Mouse (Mus musculus) small intestine, adult 2 months (tissue): ENCODE measurements around the gene Timd2. TPM values are rescaled to one million over a fixed set of nuclear protein-coding genes. Genes with fewer than 3 reads are reported as not detected.
"Not testable (repeated sequence)": the region's sequence is repeated elsewhere in the genome, so short reads cannot be mapped to it uniquely, and the experiment has no call there.

Source experiments
- H3K27ac ChIP-seq: fragments of 200-500 bp; 2 replicates; pipeline ENCODE4 v1.5.1; 2012; ENCODE audit warnings: low read depth, low read length, control low read depth, inconsistent platforms; ENCODE audit not compliant: insufficient read depth
- H3K27me3 ChIP-seq: fragments of 200-500 bp; 2 replicates; pipeline ENCODE4 v1.6.1; 2012; ENCODE audit warnings: mild to moderate bottlenecking, moderate library complexity, low read length, inconsistent platforms; ENCODE audit not compliant: control insufficient read depth, insufficient read depth
- H3K36me3 ChIP-seq: fragments of 200-500 bp; 2 replicates; pipeline ENCODE4 v1.6.1; 2012; ENCODE audit warnings: mild to moderate bottlenecking, low read length, control low read depth, inconsistent platforms; ENCODE audit not compliant: control insufficient read depth, insufficient read depth
- H3K4me1 ChIP-seq: fragments of 200-500 bp; 2 replicates; pipeline ENCODE4 v1.6.1; 2012; ENCODE audit warnings: low read length, inconsistent platforms, mixed read lengths; ENCODE audit not compliant: control insufficient read depth, insufficient read depth, insufficient read length
- H3K4me3 ChIP-seq: fragments of 200-500 bp; 2 replicates; pipeline ENCODE4 v1.5.1; 2012; ENCODE audit warnings: low read depth, mild to moderate bottlenecking, control low read depth, inconsistent platforms, low read length, moderate library complexity
- CTCF ChIP-seq: fragments of 200-500 bp; IDR thresholded peaks from 2 replicates; pipeline ENCODE4 v1.5.1; 2012; ENCODE audit warnings: low read depth, mild to moderate bottlenecking, control low read depth, inconsistent platforms, low read length, moderate library complexity, mixed read lengths; ENCODE audit not compliant: insufficient replicate concordance, insufficient read length; ENCODE audit errors: extremely low read depth
- POLR2A ChIP-seq: fragments of 200-500 bp; IDR thresholded peaks from 2 replicates; pipeline ENCODE4 v1.6.1; 2012; ENCODE audit warnings: low read depth, mild to moderate bottlenecking, control low read depth, inconsistent platforms, low read length, moderate library complexity
- WGBS: fragments of 180-500 bp; shearing (Covaris S2); methylation state at CpG from one replicate; pipeline ENCODE4 v1.1.7; 2018; 5-methylcytosine and 5-hydroxymethylcytosine counted together
- polyA plus RNA-seq: library from polyadenylated mRNA; depleted of rRNA; stranded (reverse); fragments of >200 nt; gene quantifications from 2 replicates; pipeline ENCODE4 v1.2.3, GENCODE M21; 2012

The Timd2 gene
- polyA plus RNA-seq, 1 experiment, result 4.9 TPM

GRCm38 (mm10) chr11:46652476-46652875 lies 54.4 kb downstream of the Timd2 start:
- WGBS, result 83% methylated on average over 3 of the region's 3 CpGs
- H3K27me3 ChIP-seq, result no peaks in the 10 kb centered on the region
- no peaks in the 10 kb centered on the region for H3K36me3 ChIP-seq
- TF ChIP-seq CTCF, result no peak
- TF ChIP-seq POLR2A, result no peak
- H3K27ac ChIP-seq, result no peak overlapping the region
- H3K4me1 ChIP-seq, result no peaks in the 10 kb centered on the region
- no peak overlapping the region for H3K4me3 ChIP-seq

DNA sequence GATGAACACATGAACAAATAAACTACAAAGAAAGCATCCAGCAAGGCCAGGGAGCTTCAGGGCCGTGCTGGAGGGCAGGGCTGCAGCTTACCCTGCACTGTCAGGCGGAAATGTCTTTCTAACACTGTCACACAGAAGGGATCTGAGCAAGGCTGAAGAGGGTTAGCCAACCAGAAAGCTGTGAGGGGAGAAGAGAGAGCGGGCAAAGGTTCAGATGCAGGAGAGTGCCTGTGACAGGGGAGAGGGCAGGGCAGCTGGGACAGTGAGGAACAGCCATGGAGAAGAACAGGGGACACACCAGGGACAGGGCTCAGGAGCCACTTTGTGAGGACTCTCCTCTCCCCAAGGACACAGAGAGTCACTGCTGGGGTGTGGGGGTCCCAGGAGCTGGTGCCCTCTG lies 57.2 kb downstream of the Timd2 start:
- H3K4me3 ChIP-seq, H3K27me3 ChIP-seq, H3K4me1 ChIP-seq, H3K36me3 ChIP-seq, H3K27ac ChIP-seq: not testable (repeated sequence)
- WGBS, result 64% methylated on average over 3 of the region's 3 CpGs

DNA sequence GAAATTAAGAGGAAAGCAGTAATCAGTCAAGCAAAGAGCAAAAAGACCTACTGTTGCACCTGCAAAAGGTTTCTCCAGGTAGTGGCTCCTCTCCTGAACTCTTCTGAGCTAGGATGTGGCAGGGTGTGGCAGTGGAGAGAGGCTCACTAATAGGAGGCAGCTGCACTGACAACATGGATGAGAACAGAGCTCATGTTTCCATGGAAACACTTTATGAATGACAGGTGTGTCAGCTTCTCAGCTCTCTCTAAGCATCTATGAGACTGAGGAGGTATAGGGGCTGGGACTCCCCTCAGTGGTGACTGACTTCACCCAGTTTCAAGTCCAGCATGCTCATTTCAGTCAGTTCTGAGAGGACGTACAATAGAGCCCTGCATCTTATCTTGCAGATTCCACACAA lies 62.0 kb downstream of the Timd2 start:
- H3K36me3 ChIP-seq, result no peaks in the 10 kb centered on the region
- no peaks in the 10 kb centered on the region for H3K4me1 ChIP-seq
- H3K27me3 ChIP-seq, result no peaks in the 10 kb centered on the region
- H3K4me3 ChIP-seq, result no peak overlapping the region
- H3K27ac ChIP-seq, result no peak overlapping the region
- 44% methylated on average over 1 of the region's 1 CpGs for WGBS
- TF ChIP-seq CTCF, result no peak
- TF ChIP-seq POLR2A, result no peak

- no peaks in the 10 kb centered on the region for H3K36me3 ChIP-seq
- no peaks in the 10 kb centered on the region for H3K4me1 ChIP-seq
- no peak for TF ChIP-seq POLR2A
- no peak for TF ChIP-seq CTCF
- H3K27ac ChIP-seq, result no peak overlapping the region
- WGBS, result 75% methylated on average over 3 of the region's 3 CpGs
- no peaks in the 10 kb centered on the region for H3K27me3 ChIP-seq
- no peak overlapping the region for H3K4me3 ChIP-seq
These were observed 70.3 kb downstream of the Timd2 start for GRCm38 (mm10) chr11:46636568-46636967.

DNA sequence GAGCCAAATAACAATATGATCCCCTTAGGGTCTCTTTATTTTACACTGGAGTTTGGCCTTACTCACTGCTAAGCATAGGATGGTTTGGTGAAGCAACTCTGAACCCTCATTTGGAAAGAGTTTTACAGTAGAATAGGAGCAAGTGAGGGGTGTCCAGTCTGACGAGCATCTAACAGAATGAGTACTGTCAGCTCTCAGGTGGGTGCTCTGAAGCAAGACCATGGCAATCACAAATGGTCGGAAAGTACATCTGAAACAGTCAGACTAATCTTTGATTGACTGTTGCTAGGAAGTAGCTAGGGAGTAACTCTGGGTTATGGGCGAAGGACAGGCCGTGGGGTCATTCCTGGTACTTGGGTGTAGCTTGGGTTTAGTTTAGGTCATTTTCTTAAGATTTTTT lies 71.3 kb downstream of the Timd2 start:
- not testable (repeated sequence) for H3K36me3 ChIP-seq, H3K27me3 ChIP-seq, H3K4me1 ChIP-seq, H3K27ac ChIP-seq, H3K4me3 ChIP-seq
- WGBS, result 85% methylated on average over 4 of the region's 4 CpGs

- H3K4me1 ChIP-seq, result no peaks in the 10 kb centered on the region
- no peak overlapping the region for H3K4me3 ChIP-seq
- no peaks in the 10 kb centered on the region for H3K27me3 ChIP-seq
- WGBS, result 31% methylated on average over 3 of the region's 3 CpGs
- H3K36me3 ChIP-seq, result no peaks in the 10 kb centered on the region
- H3K27ac ChIP-seq, result no peak overlapping the region
- TF ChIP-seq POLR2A, result no peak
- TF ChIP-seq CTCF, result no peak
These were observed 75.2 kb downstream of the Timd2 start for GRCm38 (mm10) chr11:46631635-46632034.

DNA sequence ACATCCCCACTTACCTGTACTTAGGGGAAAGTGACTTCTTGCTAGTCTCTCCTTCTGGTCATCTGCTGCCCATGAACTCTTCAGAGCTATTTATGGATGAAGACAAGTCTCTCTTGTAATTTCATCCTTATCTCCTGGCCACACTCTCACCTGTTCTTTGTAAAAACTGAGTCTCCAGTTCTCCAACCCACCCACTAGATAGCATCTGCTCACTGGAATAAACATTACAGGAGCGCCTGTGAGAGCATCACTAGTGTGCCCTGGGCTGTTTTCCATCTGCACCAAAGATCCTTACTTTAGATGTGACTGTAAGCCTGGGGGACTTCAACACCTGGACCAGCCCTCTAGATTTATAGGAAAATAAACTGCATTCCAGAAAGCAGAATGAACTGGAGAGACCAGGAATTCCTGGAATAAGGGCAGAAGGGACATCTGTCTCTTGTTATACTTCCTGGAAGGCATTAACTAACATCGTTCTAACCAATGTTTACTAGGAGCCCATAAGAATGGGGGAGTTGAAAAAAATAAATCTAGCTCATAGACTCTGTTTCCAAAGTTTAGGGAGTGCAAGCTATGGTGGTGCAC lies 77.6 kb downstream of the Timd2 start, which contains the start of gene Dppa1:
Gene Dppa1 (minus strand): TSS at position 51 of the 585 bp plus-strand sequence.
- Histone ChIP-seq H3K4me3 (no peak within 1 kb of the TSS), H3K27me3 (no peaks in the 10 kb centered on the region), H3K27ac (no peak within 1 kb of the TSS), H3K4me1 (no peaks in the 10 kb centered on the region), H3K36me3 (no peaks in the 10 kb centered on the region)
- TF ChIP-seq CTCF (no peak), POLR2A (no peak)
- WGBS, result 69% methylated on average over 2 of the region's 2 CpGs
